Mouse (Mus musculus) CH12.LX (cell line): ENCODE data around the gene Arid4a. TPM values are rescaled to one million over a fixed set of nuclear protein-coding genes. Genes with fewer than 3 reads are reported as not detected.

Source experiments
- DNase-seq: peaks from one replicate; pipeline ENCODE4 v3.0.0-alpha.2; 2013; ENCODE audit errors: extremely low read depth
- H3K27ac ChIP-seq: 2 replicates; pipeline ENCODE4 v1.5.1; 2012; ENCODE audit warnings: low read depth, mild to moderate bottlenecking, control low read depth, moderate library complexity; ENCODE audit not compliant: insufficient read depth
- H3K27me3 ChIP-seq: replicated peaks from 2 replicates; pipeline ENCODE3; 2012; ENCODE audit warnings: inconsistent platforms
- H3K36me3 ChIP-seq, 2 experiments: replicated peaks in 1 of 2; 2 replicates each; pipeline versions ENCODE3 to v1.6.1; 2012; ENCODE audit warnings: inconsistent platforms in 1 of 2, low read length in 1 of 2, mild to moderate bottlenecking in 1 of 2, mixed read lengths in 1 of 2, moderate library complexity in 1 of 2; ENCODE audit not compliant: control insufficient read depth in 1 of 2, insufficient read depth in 1 of 2
- H3K4me1 ChIP-seq, 2 experiments: 2 replicates each; pipeline ENCODE4 v1.6.1; 2012; ENCODE audit warnings: inconsistent platforms in 1 of 2, moderate library complexity in 1 of 2; ENCODE audit not compliant: insufficient read depth in 2 of 2, control insufficient read depth in 1 of 2
- H3K4me2 ChIP-seq: 2 replicates; pipeline ENCODE4 v1.6.1; 2012; ENCODE audit warnings: low read depth, mild to moderate bottlenecking, control low read depth; ENCODE audit not compliant: poor library complexity, insufficient read depth, severe bottlenecking
- H3K4me3 ChIP-seq, 3 experiments: fragments of 150-350 bp in 1 of 3; sonication (generic) in 1 of 3; replicated peaks in 1 of 3; 2 replicates each; pipeline versions ENCODE3 to v1.5.1; 2011 to 2012; ENCODE audit warnings: low read depth in 2 of 3, low read length in 2 of 3, mild to moderate bottlenecking in 2 of 3, moderate library complexity in 2 of 3, control low read depth in 1 of 3, improper control_type of control experiment in 1 of 3, inconsistent platforms in 1 of 3, mixed read lengths in 1 of 3; ENCODE audit not compliant: poor library complexity in 1 of 3
- H3K79me2 ChIP-seq: replicated peaks from 2 replicates; pipeline ENCODE4 v1.6.1; 2012; ENCODE audit warnings: mild to moderate bottlenecking, moderate library complexity; ENCODE audit not compliant: control insufficient read depth, poor library complexity, insufficient read depth, severe bottlenecking; ENCODE audit errors: extremely low read depth
- H3K9ac ChIP-seq: 2 replicates; pipeline ENCODE4 v1.6.1; 2012; ENCODE audit warnings: low read depth, mild to moderate bottlenecking, control low read depth, moderate library complexity; ENCODE audit not compliant: insufficient read depth
- H3K9me3 ChIP-seq: replicated peaks from 2 replicates; pipeline ENCODE3; 2012; ENCODE audit warnings: low read length, inconsistent platforms, mixed read lengths
- CHD2 ChIP-seq: IDR thresholded peaks from 2 replicates; pipeline ENCODE4 v1.6.1; 2011; ENCODE audit warnings: low read length, improper control_type of control experiment
- E2F4 ChIP-seq: IDR thresholded peaks from 2 replicates; pipeline ENCODE4 v1.6.1; 2011; ENCODE audit warnings: low read depth, low read length, improper control_type of control experiment; ENCODE audit not compliant: insufficient replicate concordance
- ELF1 ChIP-seq: IDR thresholded peaks from 2 replicates; pipeline ENCODE4 v1.6.1; 2014; ENCODE audit warnings: low read depth, mild to moderate bottlenecking, inconsistent platforms, low read length, improper control_type of control experiment
- ETS1 ChIP-seq: conservative IDR thresholded peaks from 2 replicates; pipeline ENCODE4 v1.6.1; 2012; ENCODE audit warnings: low read depth, mild to moderate bottlenecking, inconsistent platforms, low read length, improper control_type of control experiment, moderate library complexity
- KAT2A ChIP-seq: IDR thresholded peaks from 2 replicates; pipeline ENCODE4 v1.6.1; 2012; ENCODE audit warnings: low read length, improper control_type of control experiment, inconsistent platforms; ENCODE audit not compliant: insufficient replicate concordance
- MAZ ChIP-seq: IDR thresholded peaks from 2 replicates; pipeline ENCODE4 v1.6.1; 2012; ENCODE audit warnings: low read depth, mild to moderate bottlenecking, inconsistent platforms, low read length, improper control_type of control experiment, moderate library complexity
- MYC ChIP-seq: IDR thresholded peaks from 2 replicates; pipeline ENCODE4 v1.6.1; 2011; ENCODE audit warnings: low read depth, mild to moderate bottlenecking, improper control_type of control experiment, low read length
- NELFE ChIP-seq: IDR thresholded peaks from 2 replicates; pipeline ENCODE4 v1.6.1; 2011; ENCODE audit warnings: low read depth, low read length, improper control_type of control experiment
- PAX5 ChIP-seq: IDR thresholded peaks from 2 replicates; pipeline ENCODE4 v1.6.1; 2012; ENCODE audit warnings: low read length, inconsistent platforms, mixed read lengths
- POLR2A ChIP-seq: IDR thresholded peaks from 2 replicates; pipeline ENCODE4 v1.6.1; 2011; ENCODE audit warnings: low read depth, mild to moderate bottlenecking, improper control_type of control experiment, low read length
- RCOR1 ChIP-seq: conservative IDR thresholded peaks from 2 replicates; pipeline ENCODE4 v1.6.1; 2012; ENCODE audit warnings: low read depth, mild to moderate bottlenecking, inconsistent platforms, low read length, improper control_type of control experiment
- SIN3A ChIP-seq: IDR thresholded peaks from 2 replicates; pipeline ENCODE4 v1.6.1; 2012; ENCODE audit warnings: low read length, improper control_type of control experiment, inconsistent platforms
- TBP ChIP-seq: conservative IDR thresholded peaks from 2 replicates; pipeline ENCODE4 v1.6.1; 2011; ENCODE audit warnings: low read depth, low read length, improper control_type of control experiment
- TCF12 ChIP-seq: IDR thresholded peaks from 2 replicates; pipeline ENCODE4 v1.6.1; 2014; ENCODE audit warnings: low read depth, mild to moderate bottlenecking, inconsistent platforms, low read length, improper control_type of control experiment
- USF1 ChIP-seq: IDR thresholded peaks from 2 replicates; pipeline ENCODE4 v1.6.1; 2014; ENCODE audit warnings: low read depth, mild to moderate bottlenecking, inconsistent platforms, low read length, improper control_type of control experiment
- USF2 ChIP-seq: conservative IDR thresholded peaks from 2 replicates; pipeline ENCODE4 v1.6.1; 2011; ENCODE audit warnings: low read depth, low read length, improper control_type of control experiment
- ZC3H11A ChIP-seq: IDR thresholded peaks from 2 replicates; pipeline ENCODE4 v1.6.1; 2012; ENCODE audit warnings: low read depth, mild to moderate bottlenecking, inconsistent platforms, low read length, improper control_type of control experiment
- ZMIZ1 ChIP-seq: IDR thresholded peaks from 2 replicates; pipeline ENCODE4 v1.6.1; 2012; ENCODE audit warnings: low read depth, mild to moderate bottlenecking, inconsistent platforms, low read length, improper control_type of control experiment
- ZNF384 ChIP-seq: IDR thresholded peaks from 2 replicates; pipeline ENCODE4 v1.6.1; 2012; ENCODE audit warnings: low read depth, low read length, improper control_type of control experiment, inconsistent platforms
- dilution Hi-C: fragments of 300-500 bp; cut with MboI; formaldehyde crosslinking; loops from 2 replicates; pipeline ENCODE4 v1.14.3; 2020; ENCODE audit warnings: low sequenced_read_pairs; ENCODE audit not compliant: extremely low pct_unique_long_range_greater_than_20kb, extremely low pct_ligation_motif_present
- in situ Hi-C: fragments of 300-500 bp; cut with MboI; formaldehyde crosslinking; loops from 3 replicates; pipeline ENCODE4 v1.14.3; 2019; ENCODE audit warnings: low sequenced_read_pairs, low pct_ligation_motif_present, low pct_unique_long_range_greater_than_20kb, mixed read lengths
- polyA plus RNA-seq: library from polyadenylated mRNA; unstranded; fragments of >175 nt; gene quantifications from 2 replicates; pipeline ENCODE4 v1.2.1, GENCODE M21; 2012; ENCODE audit warnings: low read depth; ENCODE audit not compliant: insufficient read length
- total RNA-seq, 2 experiments: library from RNA; depleted of rRNA; stranded (reverse); fragments of 300-350 nt in 1 of 2; fragments of >200 nt in 1 of 2; gene quantifications; 2 replicates each; pipeline ENCODE4 v1.2.3; 2012 to 2014

The Arid4a gene
- total and polyA plus RNA-seq, 3 experiments, result 8.0 to 20.8 (median 9.7) TPM

GRCm38 (mm10) chr12:71053031-71053430, 37.2 kb downstream of the Arid4a start:
- dilution Hi-C loops, result no loop called here
- H3K4me3 ChIP-seq, result no peak overlapping the region
- no peak for DNase-seq
- H3K36me3 ChIP-seq, result peaks cover 19 to 41% of the 10 kb centered on the region in 2 experiments
- peaks cover 0 to 24% of the 10 kb centered on the region in 2 experiments; a peak in 2 of 4 replicates for H3K4me1 ChIP-seq
- no peak overlapping the region for H3K9ac ChIP-seq
- in situ Hi-C loops, result no loop called here
- H3K4me2 ChIP-seq, result no peak overlapping the region
- TF ChIP-seq USF1 (no peak), ETS1 (no peak), TBP (no peak), MYC (no peak), TCF12 (no peak), RCOR1 (no peak), ZMIZ1 (no peak), ZC3H11A (no peak), E2F4 (no peak), MAZ (no peak), USF2 (no peak), SIN3A (no peak), NELFE (no peak), ZNF384 (no peak), ELF1 (no peak), CHD2 (no peak), PAX5 (no peak), POLR2A (no peak)
- H3K9me3 ChIP-seq, result no peaks in the 10 kb centered on the region
- no peak overlapping the region for H3K27ac ChIP-seq
- H3K27me3 ChIP-seq, result no peaks in the 10 kb centered on the region
- peaks cover 37% of the 10 kb centered on the region for H3K79me2 ChIP-seq

- H3K27ac ChIP-seq, result no peak overlapping the region
- dilution Hi-C loops (no loop called here), in situ Hi-C loops (no loop called here)
- no peak for TF ChIP-seq KAT2A
- H3K4me2 ChIP-seq, result no peak overlapping the region
- H3K36me3 ChIP-seq, result peaks cover 19 to 41% of the 10 kb centered on the region in 2 experiments
- no peak overlapping the region for H3K9ac ChIP-seq
- H3K79me2 ChIP-seq, result peaks cover 37% of the 10 kb centered on the region
- H3K9me3 ChIP-seq, result no peaks in the 10 kb centered on the region
- no peak overlapping the region for H3K4me3 ChIP-seq
- DNase-seq, result no peak
- no peaks in the 10 kb centered on the region for H3K27me3 ChIP-seq
- peaks cover 0 to 24% of the 10 kb centered on the region in 2 experiments; a peak in 2 of 4 replicates for H3K4me1 ChIP-seq
These were observed 37.7 kb downstream of the Arid4a start for GRCm38 (mm10) chr12:71053486-71053885.
